Mouse (Mus musculus) embryonic facial prominence, embryonic 13.5 days (tissue): Measurements from ENCODE around the gene Dcpp1. TPM values are rescaled to one million over a fixed set of nuclear protein-coding genes. Genes with fewer than 3 reads are reported as not detected.
A peak's percentile ranks its signal among the peaks of the same experiment; 100 is the strongest.
"Not testable (repeated sequence)": the region's sequence is repeated elsewhere in the genome, so short reads cannot be mapped to it uniquely, and the experiment has no call there.

Experiments
- ATAC-seq: fragments of 200-750 bp; cut with Nextera tagmentation; 2 replicates; pipeline ENCODE4 v1.8.0; 2017; ENCODE audit warnings: low read depth; ENCODE audit not compliant: insufficient number of reproducible peaks, insufficient read depth, low FRiP score, low TSS enrichment
- H3K27ac ChIP-seq: fragments of 300-500 bp; sonication (generic); 2 replicates; pipeline ENCODE4 v1.5.1; 2015; ENCODE audit warnings: moderate library complexity, mild to moderate bottlenecking, inconsistent platforms
- H3K27me3 ChIP-seq: fragments of 300-500 bp; sonication (generic); 2 replicates; pipeline ENCODE4 v1.6.1; 2015; ENCODE audit warnings: mild to moderate bottlenecking, inconsistent platforms
- H3K36me3 ChIP-seq: fragments of 300-500 bp; sonication (generic); 2 replicates; pipeline ENCODE4 v1.6.1; 2015; ENCODE audit warnings: mild to moderate bottlenecking, inconsistent platforms
- H3K4me1 ChIP-seq: fragments of 300-500 bp; sonication (generic); 2 replicates; pipeline ENCODE4 v1.6.1; 2015; ENCODE audit warnings: inconsistent platforms
- H3K4me2 ChIP-seq: fragments of 300-500 bp; sonication (generic); 2 replicates; pipeline ENCODE4 v1.6.1; 2015; ENCODE audit warnings: moderate library complexity, mild to moderate bottlenecking, inconsistent platforms
- H3K4me3 ChIP-seq: fragments of 300-500 bp; sonication (generic); 2 replicates; pipeline ENCODE4 v1.5.1; 2015; ENCODE audit warnings: mild to moderate bottlenecking, inconsistent platforms
- H3K9ac ChIP-seq: fragments of 300-500 bp; sonication (generic); 2 replicates; pipeline ENCODE4 v1.6.1; 2015; ENCODE audit warnings: mild to moderate bottlenecking, inconsistent platforms
- H3K9me3 ChIP-seq: fragments of 300-500 bp; sonication (generic); 2 replicates; pipeline ENCODE4 v1.6.1; 2016; ENCODE audit warnings: inconsistent platforms
- WGBS: fragments of 180-500 bp; shearing (Covaris S2); methylation state at CpG from one replicate; pipeline ENCODE4 v1.1.7; 2015; ENCODE audit warnings: mixed read lengths; 5-methylcytosine and 5-hydroxymethylcytosine counted together
- polyA plus RNA-seq: library from polyadenylated mRNA; unstranded; fragments of >200 nt; fragmentation: Nextera tagmentation; extraction: Ambion mirVana; gene quantifications from 2 replicates; pipeline ENCODE4 v1.2.1, GENCODE M21; 2015

Dcpp1 gene
- not detected in 2 replicates for polyA plus RNA-seq

GRCm38 (mm10) chr17:23880576-23880975 is at the start of gene Dcpp1, which contains the start of gene Dcpp2:
Gene Dcpp1, plus strand, starts transcription at chr17:23880876.
Gene Dcpp2, plus strand, starts transcription at chr17:23880880.
- H3K27ac ChIP-seq, H3K36me3 ChIP-seq, H3K4me2 ChIP-seq, H3K4me3 ChIP-seq, ATAC-seq, H3K4me1 ChIP-seq, H3K9me3 ChIP-seq, H3K9ac ChIP-seq, H3K27me3 ChIP-seq: not testable (repeated sequence)
- whole genome bisulfite sequencing: 77% methylated on average over 4 of the region's 4 CpGs

- H3K4me1 ChIP-seq: peaks cover 20% of the 10 kb centered on the region
- ATAC-seq: no peak
- H3K9me3 ChIP-seq: no peaks in the 10 kb centered on the region
- H3K9ac ChIP-seq: no peak overlapping the region
- H3K27me3 ChIP-seq: peaks cover 40% of the 10 kb centered on the region
- H3K4me3 ChIP-seq: no peak overlapping the region
- no peak overlapping the region for H3K4me2 ChIP-seq
- peaks cover 12% of the 10 kb centered on the region for H3K36me3 ChIP-seq
- H3K27ac ChIP-seq: no peak overlapping the region
- 88% methylated on average over 1 of the region's 1 CpGs for WGBS
These were observed 49.5 kb upstream of the Dcpp1 start for GRCm38 (mm10) chr17:23831201-23831600.

GRCm38 (mm10) chr17:23836006-23836575 is 44.6 kb upstream of the Dcpp1 start, which contains the start of gene Prss33:
Gene Prss33, minus strand, starts transcription at chr17:23836056.
- no peaks in the 10 kb centered on the region for H3K4me1 ChIP-seq
- WGBS: 62% methylated on average over 8 of the region's 8 CpGs
- H3K4me3 ChIP-seq: no peak within 1 kb of the TSS
- H3K27ac ChIP-seq: no peak within 1 kb of the TSS
- no peak within 1 kb of the TSS; the same call in none of the 2 replicates for H3K9ac ChIP-seq
- no peaks in the 10 kb centered on the region for H3K9me3 ChIP-seq
- no peak for ATAC-seq
- peaks cover 36% of the 10 kb centered on the region for H3K27me3 ChIP-seq
- H3K36me3 ChIP-seq: no peaks in the 10 kb centered on the region
- H3K4me2 ChIP-seq: no peak within 1 kb of the TSS

- H3K4me1 ChIP-seq: no peaks in the 10 kb centered on the region
- peaks cover 4% of the 10 kb centered on the region for H3K27me3 ChIP-seq
- no peak overlapping the region for H3K4me3 ChIP-seq
- H3K4me2 ChIP-seq: no peak overlapping the region
- H3K36me3 ChIP-seq: no peaks in the 10 kb centered on the region
- no peak overlapping the region for H3K9ac ChIP-seq
- no peak for ATAC-seq
- H3K27ac ChIP-seq: no peak overlapping the region
- 26% methylated on average over 4 of the region's 4 CpGs for WGBS
- H3K9me3 ChIP-seq: no peaks in the 10 kb centered on the region
These were observed 39.5 kb upstream of the Dcpp1 start for GRCm38 (mm10) chr17:23841145-23841544.

GRCm38 (mm10) chr17:23843141-23843811 is 37.4 kb upstream of the Dcpp1 start:
- Histone ChIP-seq H3K27ac (no peak overlapping the region), H3K9me3 (no peaks in the 10 kb centered on the region; the same call in 1 of the 2 replicates), H3K4me3 (peak overlapping the region; percentile 26), H3K4me2 (peak overlapping the region; percentile 50), H3K9ac (peak overlapping the region; percentile 1; the same call in 1 of the 2 replicates), H3K36me3 (no peaks in the 10 kb centered on the region), H3K4me1 (no peaks in the 10 kb centered on the region), H3K27me3 (no peaks in the 10 kb centered on the region; the same call in 1 of the 2 replicates)
- 47% methylated on average over 23 of the region's 23 CpGs for WGBS
- no peak for ATAC-seq

GRCm38 (mm10) chr17:23843812-23844273 is 36.8 kb upstream of the Dcpp1 start, which contains the start of the genes Prss32 and Prss41:
Gene Prss32, plus strand, starts transcription at chr17:23843855.
Gene Prss41, minus strand, starts transcription at chr17:23844172.
- Histone ChIP-seq H3K4me2 (peak within 1 kb of the TSS; percentile 50), H3K9ac (peak within 1 kb of the TSS; percentile 1; the same call in 1 of the 2 replicates), H3K4me3 (peak within 1 kb of the TSS; percentile 26), H3K4me1 (no peaks in the 10 kb centered on the region), H3K9me3 (no peaks in the 10 kb centered on the region; the same call in 1 of the 2 replicates), H3K36me3 (no peaks in the 10 kb centered on the region), H3K27ac (no peak within 1 kb of the TSS), H3K27me3 (no peaks in the 10 kb centered on the region; the same call in 1 of the 2 replicates)
- ATAC-seq: no peak
- 13% methylated on average over 19 of the region's 19 CpGs for WGBS

GRCm38 (mm10) chr17:23850028-23850427 is 30.6 kb upstream of the Dcpp1 start:
- H3K9ac ChIP-seq: no peak overlapping the region
- H3K27me3 ChIP-seq: no peaks in the 10 kb centered on the region
- no peak overlapping the region for H3K27ac ChIP-seq
- no peak for ATAC-seq
- no peak overlapping the region for H3K4me3 ChIP-seq
- 47% methylated on average over 2 of the region's 2 CpGs for WGBS
- no peak overlapping the region for H3K4me2 ChIP-seq
- no peaks in the 10 kb centered on the region; the same call in 1 of the 2 replicates for H3K9me3 ChIP-seq
- no peaks in the 10 kb centered on the region for H3K4me1 ChIP-seq
- no peaks in the 10 kb centered on the region for H3K36me3 ChIP-seq

- no peak overlapping the region for H3K9ac ChIP-seq
- H3K36me3 ChIP-seq: no peaks in the 10 kb centered on the region
- H3K27me3 ChIP-seq: no peaks in the 10 kb centered on the region
- no peaks in the 10 kb centered on the region; the same call in 1 of the 2 replicates for H3K9me3 ChIP-seq
- H3K27ac ChIP-seq: no peak overlapping the region
- WGBS: 60% methylated on average over 19 of the region's 19 CpGs
- ATAC-seq: no peak
- H3K4me3 ChIP-seq: no peak overlapping the region
- H3K4me2 ChIP-seq: no peak overlapping the region
- H3K4me1 ChIP-seq: no peaks in the 10 kb centered on the region
These were observed 29.6 kb upstream of the Dcpp1 start for GRCm38 (mm10) chr17:23850853-23851749.

- ATAC-seq: no peak
- WGBS: 29% methylated on average over 5 of the region's 5 CpGs
- Histone ChIP-seq H3K36me3 (no peaks in the 10 kb centered on the region), H3K9ac (no peak overlapping the region), H3K4me2 (no peak overlapping the region), H3K4me3 (no peak overlapping the region), H3K9me3 (no peaks in the 10 kb centered on the region), H3K27me3 (no peaks in the 10 kb centered on the region), H3K4me1 (no peaks in the 10 kb centered on the region), H3K27ac (no peak overlapping the region)
These were observed 27.4 kb upstream of the Dcpp1 start for GRCm38 (mm10) chr17:23853292-23853691.

GRCm38 (mm10) chr17:23854229-23854765 is 26.4 kb upstream of the Dcpp1 start:
- WGBS: 84% methylated on average over 10 of the region's 10 CpGs
- Histone ChIP-seq H3K27me3 (no peaks in the 10 kb centered on the region; the same call in 1 of the 2 replicates), H3K36me3 (no peaks in the 10 kb centered on the region), H3K9ac (no peak overlapping the region), H3K4me3 (no peak overlapping the region), H3K27ac (no peak overlapping the region), H3K4me2 (no peak overlapping the region), H3K4me1 (no peaks in the 10 kb centered on the region), H3K9me3 (no peaks in the 10 kb centered on the region)
- no peak for ATAC-seq

GRCm38 (mm10) chr17:23857193-23857592 is 23.5 kb upstream of the Dcpp1 start:
- 80% methylated on average over 6 of the region's 6 CpGs for WGBS
- Histone ChIP-seq H3K4me3 (no peak overlapping the region), H3K9ac (no peak overlapping the region), H3K27me3 (peaks cover 9% of the 10 kb centered on the region; the same call in 1 of the 2 replicates), H3K4me2 (no peak overlapping the region), H3K27ac (no peak overlapping the region), H3K4me1 (no peaks in the 10 kb centered on the region), H3K9me3 (no peaks in the 10 kb centered on the region), H3K36me3 (no peaks in the 10 kb centered on the region)
- no peak for ATAC-seq
